Comparison of ENCODE assay signal across 26 mouse cellular contexts in genomic region chr17:54735836-54736235, GRCm38 (mm10).
"Had no signal": no experiment of that assay in that cellular context is flagged by ENCODE, and none has a peak within 500 bp of the region (broad histone marks: within the 10 kb centered on the region; RNA-seq: fewer than 3 reads in every experiment).

No protein-coding gene starts in this region.

- H3K4me3 ChIP-seq: gastrocnemius, adult 2 months; heart, embryonic 10.5 days; heart, embryonic 12.5 days; hindbrain, embryonic 10.5 days; hindbrain, embryonic 13.5 days; hindbrain, embryonic 15.5 days; kidney, embryonic 15.5 days; limb, embryonic 13.5 days; limb, embryonic 15.5 days; liver, embryonic 12.5 days had no signal

- ATAC-seq: hindbrain, postnatal 0 days; intestine, embryonic 16.5 days; liver, embryonic 12.5 days had no signal

- H3K36me3 ChIP-seq: heart, embryonic 10.5 days; heart, embryonic 12.5 days; hindbrain, embryonic 10.5 days; hindbrain, embryonic 13.5 days; hindbrain, embryonic 15.5 days; kidney, embryonic 15.5 days; limb, embryonic 13.5 days; limb, embryonic 15.5 days; liver, embryonic 12.5 days had no signal

- H3K27ac ChIP-seq: gastrocnemius, adult 2 months; heart, embryonic 10.5 days; hindbrain, embryonic 10.5 days; hindbrain, embryonic 13.5 days; hindbrain, embryonic 15.5 days; hindbrain, postnatal 0 days; kidney, embryonic 15.5 days; kidney, postnatal 0 days; limb, embryonic 13.5 days; limb, embryonic 15.5 days; liver, embryonic 12.5 days; liver, embryonic 14.5 days had no signal

- H3K9me3 ChIP-seq: heart, embryonic 10.5 days; heart, embryonic 12.5 days; hindbrain, embryonic 10.5 days; hindbrain, embryonic 13.5 days; hindbrain, embryonic 15.5 days; kidney, embryonic 15.5 days; limb, embryonic 13.5 days; limb, embryonic 15.5 days; liver, embryonic 12.5 days had no signal

- DNase-seq: gastrocnemius, adult 2 months; gastrocnemius, postnatal 25 days; heart, adult 18-20 months; heart, postnatal 10 days; heart, postnatal 4 days; kidney, adult 11 months; kidney, adult 2 months; kidney, adult 9 months; kidney, postnatal 14 days; kidney, postnatal 36 days; layer of hippocampus, adult 9-11 months; layer of hippocampus, postnatal 36 days; left cerebral cortex, postnatal 4 days had no signal

- H3K27me3 ChIP-seq: heart, embryonic 12.5 days; hindbrain, embryonic 13.5 days; hindbrain, embryonic 15.5 days; kidney, embryonic 15.5 days; limb, embryonic 13.5 days; limb, embryonic 15.5 days; liver, embryonic 12.5 days had no signal

- H3K4me1 ChIP-seq: heart, embryonic 10.5 days; heart, embryonic 12.5 days; hindbrain, embryonic 10.5 days; hindbrain, embryonic 13.5 days; hindbrain, embryonic 15.5 days; kidney, embryonic 15.5 days; limb, embryonic 13.5 days; limb, embryonic 15.5 days; liver, embryonic 12.5 days had no signal

- H3K9ac ChIP-seq: heart, embryonic 12.5 days; hindbrain, embryonic 13.5 days; hindbrain, embryonic 15.5 days; kidney, embryonic 15.5 days; limb, embryonic 13.5 days; limb, embryonic 15.5 days; liver, embryonic 12.5 days; liver, embryonic 14.5 days had no signal

- H3K4me2 ChIP-seq: heart, embryonic 12.5 days; hindbrain, embryonic 13.5 days; hindbrain, embryonic 15.5 days; kidney, embryonic 15.5 days; limb, embryonic 13.5 days; limb, embryonic 15.5 days; liver, embryonic 12.5 days had no signal
